Mouse (Mus musculus): ENCODE data around the gene Rab7.

DNA sequence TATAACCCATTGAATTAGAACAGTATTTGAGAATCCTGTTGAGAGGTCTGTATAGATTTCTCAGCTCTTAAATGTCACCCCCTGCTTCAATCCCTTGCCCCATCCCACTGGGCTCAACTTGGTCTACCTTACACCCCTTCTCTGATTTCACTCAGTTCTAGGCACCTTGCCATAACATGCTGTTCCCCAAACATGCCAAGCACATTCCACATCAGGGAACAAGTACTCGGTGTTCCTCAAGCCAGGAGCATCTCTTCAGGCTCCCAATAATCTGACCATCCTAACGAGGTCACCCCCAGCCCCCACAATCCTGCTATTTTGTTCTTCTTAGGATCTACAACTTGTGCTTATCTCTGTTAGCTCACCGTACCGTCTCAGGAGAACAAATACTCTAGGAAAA lies 17.3 kb upstream of the Rab7 start:
- TF ChIP-seq CTCF (IDR thresholded peaks at IDR 0.05; ENCODE audit: extremely low read depth, insufficient read depth, low read length) = no peak
- no peak for TF ChIP-seq POLR2A (IDR thresholded peaks at IDR 0.05; ENCODE audit: extremely low read depth, insufficient read depth, low read length)
